Comparison of ENCODE assay signal across 8 mouse cellular contexts in genomic region chr15:31530659-31531445, GRCm38 (mm10). TPM values are rescaled to one million over a fixed set of nuclear protein-coding genes. Genes with fewer than 3 reads are reported as not detected.
DNase-seq lines count a peak whose midpoint lies in the region; ATAC-seq lines count a peak whose summit lies in the region.

Gene March6, minus strand, starts transcription at chr15:31531053.

- H3K27me3 ChIP-seq in intestine, embryonic 15.5 days (replicated peaks) = no peaks in the 10 kb centered on the region

- H3K9me3 ChIP-seq in intestine, embryonic 15.5 days = no peaks in the 10 kb centered on the region

- peak; percentile 93 for DNase-seq in adrenal gland, adult 2 months
- peak; percentile 96 for DNase-seq in embryo, embryonic 11 days
- peak; percentile 77 to 85 for DNase-seq in gastrocnemius, postnatal 36 days
- peak; percentile 94 to 95 for DNase-seq in left cerebral cortex, postnatal 14 days (ENCODE audit: low spot score in 2 of 2)
- DNase-seq in right cerebral cortex, postnatal 14 days = peak; percentile 93
- peak; percentile 84 for DNase-seq in urinary bladder, postnatal 25 days (ENCODE audit: low spot score)

- H3K4me3 ChIP-seq in intestine, embryonic 15.5 days (replicated peaks) = peak within 1 kb of the TSS; percentile 91

- WGBS in intestine, embryonic 15.5 days = under 1% methylated on average over 79 of the region's 132 CpGs

- H3K4me1 ChIP-seq in intestine, embryonic 15.5 days (replicated peaks) = 0 out of 2 replicates have a peak, but pooled peaks cover 9% of the 10 kb centered on the region

- ATAC-seq in intestine, embryonic 15.5 days = peak; percentile 92
- peak; percentile 14; the same call in 1 of the 2 replicates for ATAC-seq in megakaryocyte-erythroid progenitor cell, adult 5-6 weeks (replicated peaks; ENCODE audit: low FRiP score, low TSS enrichment, poor library complexity, severe bottlenecking)

- no peaks in the 10 kb centered on the region for H3K36me3 ChIP-seq in intestine, embryonic 15.5 days

- intact Hi-C loops in gastrocnemius, postnatal 36 days (cut with DNase I) = loop anchor here (5.0 kb wide), 1 partner anchor 36 kb away; the partner anchor contains the start of gene Cmbl
- intact Hi-C loops in left cerebral cortex, postnatal 14 days (cut with DNase I) = loop anchor here (2.0 to 5.0 kb wide), 2 partner anchors 41 to 56 kb away; no protein-coding TSS in a partner anchor

- H3K27ac ChIP-seq in intestine, embryonic 15.5 days = peak within 1 kb of the TSS; percentile 97

- H3K9ac ChIP-seq in intestine, embryonic 15.5 days = peak within 1 kb of the TSS; percentile 91

- H3K4me2 ChIP-seq in intestine, embryonic 15.5 days (replicated peaks) = peak within 1 kb of the TSS; percentile 71

RNA-seq across cellular contexts. Expression of gene March6, which starts in this region (rescaled TPM):
- total RNA-seq in adrenal gland, adult 2 months (2021) = 100 to 1,000 TPM; 115 to 125 TPM
- polyA plus RNA-seq in adrenal gland, adult 2 months (2012; rRNA removed) = 12.0 and 16.3 TPM in 2 replicates
- 100 to 1,000 TPM in 1 of 2 experiments, 10 to 100 TPM in 1; 99.7 to 116 TPM for total RNA-seq in gastrocnemius, postnatal 36 days (2021)
- polyA plus RNA-seq in intestine, embryonic 15.5 days (2015; fragmentation: Nextera tagmentation; extraction: Ambion mirVana) = 25.0 and 26.0 TPM in 2 replicates
- 100 to 1,000 TPM; 222 to 225 TPM for total RNA-seq in left cerebral cortex, postnatal 14 days (2021)
- total RNA-seq in megakaryocyte-erythroid progenitor cell, adult 5-6 weeks (2014; fragmentation: Nextera tagmentation) = 57.2 and 60.8 TPM in 2 replicates
- 53.1 and 62.4 TPM in 2 replicates for total RNA-seq in megakaryocyte-erythroid progenitor cell, adult 5-6 weeks (2017)

Comparison
In these comparisons a context has a peak if more than half of its experiments do, and no peak if none do; other contexts are left out.
1. Peak in every context shown above with its lines: DNase-seq, ATAC-seq, H3K4me3 ChIP-seq and H3K27ac ChIP-seq.